Mouse (Mus musculus) MEL (cell line): ENCODE data around the gene Gm19684. TPM values are rescaled to one million over a fixed set of nuclear protein-coding genes. Genes with fewer than 3 reads are reported as not detected.
"Not testable (repeated sequence)": the region's sequence is repeated elsewhere in the genome, so short reads cannot be mapped to it uniquely, and the experiment has no call there.

Experiments used
- DNase-seq: peaks from one replicate; pipeline ENCODE4 v3.0.0; 2011; ENCODE audit warnings: low read depth, low spot score
- H3K27ac ChIP-seq: 2 replicates; pipeline ENCODE4 v1.5.1; 2012; ENCODE audit warnings: low read depth, mild to moderate bottlenecking, control low read depth, low read length, moderate library complexity; ENCODE audit not compliant: control insufficient read depth
- H3K27me3 ChIP-seq, 2 experiments: fragments of 150-350 bp in 1 of 2; sonication (generic) in 1 of 2; 2 replicates each; pipeline ENCODE4 v1.6.1; 2012; ENCODE audit warnings: low read length in 2 of 2, mild to moderate bottlenecking in 2 of 2, improper control_type of control experiment in 1 of 2, moderate library complexity in 1 of 2; ENCODE audit not compliant: insufficient read depth in 2 of 2, control insufficient read depth in 1 of 2
- H3K36me3 ChIP-seq, 2 experiments: 2 replicates each; pipeline ENCODE4 v1.6.1; 2012 to 2014; ENCODE audit warnings: low read length in 2 of 2, improper control_type of control experiment in 1 of 2, inconsistent platforms in 1 of 2, mild to moderate bottlenecking in 1 of 2; ENCODE audit not compliant: insufficient read depth in 2 of 2, control insufficient read depth in 1 of 2
- H3K4me1 ChIP-seq, 2 experiments: fragments of 150-350 bp in 1 of 2; sonication (generic) in 1 of 2; 2 replicates each; pipeline ENCODE4 v1.6.1; 2012; ENCODE audit warnings: low read length in 2 of 2, improper control_type of control experiment in 1 of 2, mild to moderate bottlenecking in 1 of 2; ENCODE audit not compliant: insufficient read depth in 2 of 2, control insufficient read depth in 1 of 2
- H3K4me3 ChIP-seq, 2 experiments: fragments of 150-350 bp in 1 of 2; sonication (generic) in 1 of 2; 2 replicates each; pipeline ENCODE4 v1.5.1; 2012; ENCODE audit warnings: low read depth in 2 of 2, low read length in 2 of 2, mild to moderate bottlenecking in 2 of 2, moderate library complexity in 2 of 2, control low read depth in 1 of 2, improper control_type of control experiment in 1 of 2; ENCODE audit not compliant: control insufficient read depth in 1 of 2, insufficient read depth in 1 of 2
- H3K79me2 ChIP-seq: 2 replicates; pipeline ENCODE4 v1.6.1; 2012; ENCODE audit warnings: mild to moderate bottlenecking, low read length, moderate library complexity; ENCODE audit not compliant: control insufficient read depth, poor library complexity, insufficient read depth
- H3K9ac ChIP-seq: 2 replicates; pipeline ENCODE4 v1.6.1; 2012; ENCODE audit warnings: low read depth, mild to moderate bottlenecking, control low read depth, low read length, moderate library complexity; ENCODE audit not compliant: control insufficient read depth, poor library complexity, severe bottlenecking
- H3K9me3 ChIP-seq: fragments of 150-350 bp; sonication (generic); replicated peaks from 2 replicates; pipeline ENCODE4 v1.6.1; 2012; ENCODE audit warnings: mild to moderate bottlenecking, low read length, improper control_type of control experiment, moderate library complexity; ENCODE audit not compliant: insufficient read depth
- CHD1 ChIP-seq: IDR thresholded peaks from 2 replicates; pipeline ENCODE4 v1.6.1; 2012; ENCODE audit warnings: low read depth, mild to moderate bottlenecking, inconsistent platforms, low read length, improper control_type of control experiment
- E2F4 ChIP-seq: IDR thresholded peaks from 2 replicates; pipeline ENCODE4 v1.6.1; 2011; ENCODE audit warnings: low read depth, low read length, improper control_type of control experiment, borderline replicate concordance
- GATA1 ChIP-seq: IDR thresholded peaks from 2 replicates; pipeline ENCODE4 v1.6.1; 2011; ENCODE audit warnings: low read depth, low read length, improper control_type of control experiment
- JUND ChIP-seq: IDR thresholded peaks from 2 replicates; pipeline ENCODE4 v1.6.1; 2011; ENCODE audit warnings: low read depth, mild to moderate bottlenecking, improper control_type of control experiment, low read length
- MAX ChIP-seq: IDR thresholded peaks from 2 replicates; pipeline ENCODE4 v1.6.1; 2011; ENCODE audit warnings: low read length, improper control_type of control experiment
- MXI1 ChIP-seq: IDR thresholded peaks from 2 replicates; pipeline ENCODE4 v1.6.1; 2011; ENCODE audit warnings: mild to moderate bottlenecking, low read depth, low read length, improper control_type of control experiment
- NELFE ChIP-seq: IDR thresholded peaks from 2 replicates; pipeline ENCODE4 v1.6.1; 2011; ENCODE audit warnings: low read depth, low read length, improper control_type of control experiment
- NRF1 ChIP-seq: IDR thresholded peaks from 2 replicates; pipeline ENCODE4 v1.6.1; 2014; ENCODE audit warnings: low read depth, mild to moderate bottlenecking, inconsistent platforms, low read length, improper control_type of control experiment, moderate library complexity; ENCODE audit not compliant: poor library complexity, insufficient read depth, severe bottlenecking
- POLR2A ChIP-seq, 2 experiments: IDR thresholded peaks; 2 replicates each; pipeline ENCODE4 v1.6.1; 2011 to 2012; ENCODE audit warnings: low read length in 2 of 2, mild to moderate bottlenecking in 2 of 2, control low read depth in 1 of 2, improper control_type of control experiment in 1 of 2, low read depth in 1 of 2, moderate library complexity in 1 of 2; ENCODE audit not compliant: control insufficient read depth in 1 of 2, insufficient read depth in 1 of 2, poor library complexity in 1 of 2
- POLR2AphosphoS5 ChIP-seq: IDR thresholded peaks from 2 replicates; pipeline ENCODE4 v1.6.1; 2012; ENCODE audit warnings: low read depth, borderline replicate concordance, mild to moderate bottlenecking, inconsistent platforms, low read length, moderate library complexity, mixed read lengths
- TAL1 ChIP-seq: IDR thresholded peaks from 2 replicates; pipeline ENCODE4 v1.6.1; 2012; ENCODE audit warnings: mild to moderate bottlenecking, inconsistent platforms, low read length, moderate library complexity, mixed read lengths
- TBP ChIP-seq: IDR thresholded peaks from 2 replicates; pipeline ENCODE4 v1.8.0; 2011; ENCODE audit warnings: low read depth, low read length, improper control_type of control experiment
- USF1 ChIP-seq: IDR thresholded peaks from 2 replicates; pipeline ENCODE4 v1.6.1; 2014; ENCODE audit warnings: low read depth, mild to moderate bottlenecking, inconsistent platforms, low read length, improper control_type of control experiment, moderate library complexity
- polyA plus RNA-seq, 2 experiments: library from polyadenylated mRNA; stranded (reverse) in 1 of 2; unstranded in 1 of 2; fragments of >175 nt in 1 of 2; fragments of >200 nt in 1 of 2; gene quantifications; 2 replicates each; pipeline versions ENCODE4 v1.2.1 to v1.2.4; 2012; ENCODE audit warnings: low replicate concordance in 2 of 2, low read depth in 1 of 2; ENCODE audit not compliant: insufficient read length in 2 of 2, insufficient read depth in 1 of 2, missing spikeins in 1 of 2
- total RNA-seq: library from RNA; depleted of rRNA; stranded (reverse); fragments of 300-350 nt; gene quantifications from 2 replicates; pipeline ENCODE4 v1.2.3, GENCODE M21; 2012; rRNA removed

Gm19684 gene
- total RNA-seq: not detected in 2 replicates
- not detected for polyA plus RNA-seq

DNA sequence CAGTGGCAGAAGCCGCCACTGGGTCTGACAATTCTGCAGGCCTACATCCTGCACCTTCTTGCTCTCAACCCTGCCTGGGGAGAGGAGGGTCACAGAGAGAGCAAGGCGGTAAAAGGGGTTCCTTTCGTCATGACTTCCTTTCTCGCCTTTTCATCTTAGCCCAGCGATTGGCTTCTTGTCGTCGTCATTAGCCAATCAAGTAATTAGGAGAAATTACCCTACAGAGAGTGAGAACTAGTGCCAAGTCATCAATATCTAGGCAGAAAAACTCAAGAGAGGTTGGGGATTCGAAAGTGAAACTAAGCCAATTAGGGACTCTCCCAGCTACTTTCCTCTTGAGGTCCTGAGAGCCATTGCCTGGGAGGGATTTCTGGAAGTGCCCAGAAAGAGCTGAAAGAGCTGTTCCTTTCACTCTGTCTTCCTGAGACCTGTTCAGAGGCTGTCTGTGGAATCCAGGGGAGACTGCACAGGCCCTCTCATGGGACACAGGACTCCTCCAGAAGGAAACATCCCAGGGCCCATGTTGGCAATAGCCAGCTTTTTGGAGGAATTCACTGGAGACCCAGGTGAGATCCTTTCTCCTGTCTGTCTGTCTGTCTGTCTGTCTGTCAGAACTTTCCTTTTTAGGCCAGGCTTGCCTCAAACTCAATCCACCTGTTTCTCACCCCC lies at the start of gene Gm19684:
Gm19684 (plus strand) TSS at position 327 of the 669 bp plus-strand sequence.
- not testable (repeated sequence) for H3K9me3 ChIP-seq, H3K36me3 ChIP-seq, H3K27me3 ChIP-seq, H3K79me2 ChIP-seq, H3K4me1 ChIP-seq
- Histone ChIP-seq H3K9ac (peak within 1 kb of the TSS; percentile 34), H3K27ac (peak within 1 kb of the TSS; percentile 45; the same call in 1 of the 2 replicates), H3K4me3 (peak within 1 kb of the TSS; percentile 58 to 62)
- DNase-seq: peak; percentile 76

DNA sequence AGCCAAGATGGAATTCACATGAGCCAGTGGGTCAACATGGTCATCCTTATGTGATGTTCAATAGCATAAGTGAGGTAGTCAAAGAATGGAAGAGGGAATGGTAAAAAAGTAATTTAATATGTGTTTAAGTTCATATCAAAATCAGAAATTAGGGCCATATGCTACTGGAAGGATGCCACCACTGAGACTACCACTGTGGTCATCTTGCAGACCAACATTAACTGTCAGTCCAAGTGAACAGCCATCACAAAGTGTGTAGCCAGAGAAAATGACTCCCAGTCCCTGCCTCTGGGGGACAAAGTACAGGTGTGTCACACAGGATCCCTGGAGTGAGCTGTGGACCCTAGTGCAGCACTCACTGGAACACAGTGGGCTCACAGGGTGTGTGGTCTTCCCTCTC lies 39.6 kb upstream of the Gm19684 start:
- H3K36me3 ChIP-seq, DNase-seq, H3K9ac ChIP-seq, H3K27ac ChIP-seq, H3K4me3 ChIP-seq, H3K9me3 ChIP-seq, H3K79me2 ChIP-seq, H3K4me1 ChIP-seq, H3K27me3 ChIP-seq: not testable (repeated sequence)

DNA sequence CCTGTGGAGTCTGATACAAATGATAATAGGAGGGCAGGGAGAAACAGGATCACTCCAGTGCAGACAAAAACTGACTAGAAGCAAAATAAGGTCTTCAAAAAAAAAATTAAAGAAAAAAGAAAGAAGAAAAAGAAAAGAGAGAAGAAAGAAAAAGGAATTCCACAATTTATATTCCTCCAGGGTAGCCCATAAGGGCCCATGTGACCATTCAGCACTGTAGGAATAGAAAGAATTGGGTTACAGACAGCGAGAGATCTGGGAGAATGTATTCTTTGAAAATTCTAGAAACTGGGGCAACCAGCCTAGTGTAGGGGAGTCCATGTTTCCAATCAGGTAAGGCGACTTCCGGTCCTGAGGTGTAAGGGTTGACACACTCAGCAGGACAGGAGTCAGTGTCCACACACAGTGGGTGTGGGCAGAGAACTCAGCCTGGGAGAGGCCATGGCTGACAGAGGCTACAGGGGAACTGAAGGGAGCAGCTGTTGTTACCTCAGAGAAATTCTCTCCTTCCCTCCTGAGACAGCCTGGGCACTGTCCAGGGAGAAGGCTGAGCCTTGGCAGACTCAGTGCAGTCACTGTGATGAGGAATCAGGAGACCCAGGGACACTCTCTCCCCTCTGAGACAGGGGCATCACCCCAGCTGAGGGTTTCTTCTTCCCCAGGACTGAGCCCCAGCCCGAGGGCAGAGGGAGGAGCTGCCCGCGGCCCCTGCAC lies 38.8 kb upstream of the Gm19684 start:
- not testable (repeated sequence) for H3K36me3 ChIP-seq, H3K4me3 ChIP-seq, H3K79me2 ChIP-seq, H3K27me3 ChIP-seq, DNase-seq, H3K4me1 ChIP-seq, H3K27ac ChIP-seq, H3K9ac ChIP-seq, H3K9me3 ChIP-seq

DNA sequence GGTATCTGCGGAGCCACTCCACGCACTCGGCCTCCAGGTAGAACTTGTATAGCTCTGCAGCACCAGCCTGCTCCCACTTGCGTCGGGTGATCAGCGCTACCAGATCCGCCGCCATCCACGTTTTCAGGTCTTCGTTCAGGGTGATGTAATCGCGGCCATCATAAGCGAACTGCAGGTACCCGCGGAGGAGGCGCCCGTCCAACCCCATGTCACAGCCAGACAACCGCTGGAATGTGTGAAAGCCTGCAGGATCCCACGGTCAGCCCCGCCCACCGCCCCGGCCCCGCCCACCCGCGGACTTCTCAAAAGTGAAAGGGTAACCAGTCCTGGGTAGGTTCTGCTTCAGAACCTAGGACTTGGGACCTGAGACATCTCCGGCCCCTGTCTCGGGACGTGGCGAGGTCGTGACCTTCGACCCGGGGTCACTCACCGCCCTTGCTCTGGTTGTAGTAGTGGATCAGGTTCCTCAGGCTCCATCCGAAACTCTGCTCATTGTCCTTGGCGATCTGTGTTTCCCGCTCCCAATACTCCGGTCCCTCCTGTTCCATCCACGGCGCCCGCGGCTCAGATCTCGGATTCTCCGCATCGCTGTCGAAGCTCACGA lies 38.1 kb upstream of the Gm19684 start:
- Histone ChIP-seq H3K9ac (no peak overlapping the region), H3K4me3 (no peak overlapping the region)
- TF ChIP-seq NRF1: no peak
- no peak for TF ChIP-seq MXI1
- TF ChIP-seq POLR2AphosphoS5: no peak
- no peak for TF ChIP-seq JUND
- TF ChIP-seq NELFE: no peak
- no peak for TF ChIP-seq GATA1
- no peak for TF ChIP-seq TBP
- TF ChIP-seq E2F4: no peak
- no peak for TF ChIP-seq POLR2A (IDR thresholded peaks at IDR 0.05; ENCODE audit: control insufficient read depth in 1 of 2, insufficient read depth in 1 of 2, low read depth in 1 of 2, low read length in 2 of 2, poor library complexity in 1 of 2)
- no peak for TF ChIP-seq CHD1
- no peak for TF ChIP-seq USF1
- no peak for TF ChIP-seq TAL1
- no peak for TF ChIP-seq MAX

More for the DNA sequence above, 38.1 kb upstream of the Gm19684 start:
- Histone ChIP-seq H3K36me3 (no peaks in the 10 kb centered on the region), H3K27ac (no peak overlapping the region), H3K9me3 (no peaks in the 10 kb centered on the region), H3K79me2 (no peaks in the 10 kb centered on the region), H3K27me3 (no peaks in the 10 kb centered on the region), H3K4me1 (no peaks in the 10 kb centered on the region; a peak in 1 of 4 replicates)
- DNase-seq: no peak
